Mouse (Mus musculus): ENCODE results near the gene Akap8.

Akap8 gene

GRCm38 (mm10) chr17:32348406-32348805, 27.4 kb upstream of the Akap8 start:
- no peak for DNase-seq

GRCm38 (mm10) chr17:32341102-32341501, 20.1 kb upstream of the Akap8 start:
- DNase-seq = no peak

- DNase-seq = no peak
These were observed 19.1 kb upstream of the Akap8 start for GRCm38 (mm10) chr17:32340110-32340509.

- no peak for DNase-seq
These were observed 14.8 kb upstream of the Akap8 start for GRCm38 (mm10) chr17:32335869-32336268.

- DNase-seq = no peak
These were observed 13.9 kb upstream of the Akap8 start for GRCm38 (mm10) chr17:32334921-32335320.

GRCm38 (mm10) chr17:32333675-32334303, 12.8 kb upstream of the Akap8 start:
- DNase-seq = no peak

- no peak for DNase-seq
These were observed 6.5 kb upstream of the Akap8 start for GRCm38 (mm10) chr17:32327501-32327900.

GRCm38 (mm10) chr17:32322809-32323208, 1.8 kb upstream of the Akap8 start:
- DNase-seq = no peak

GRCm38 (mm10) chr17:32321836-32322235, 798 bp upstream of the Akap8 start:
- DNase-seq = no peak

GRCm38 (mm10) chr17:32321390-32321734, 324 bp upstream of the Akap8 start:
- DNase-seq = no peak

GRCm38 (mm10) chr17:32319950-32320349, 1.1 kb downstream of the Akap8 start:
- peak in 1 of 2 experiments; percentile 17 for DNase-seq

GRCm38 (mm10) chr17:32317708-32318107, 3.3 kb downstream of the Akap8 start:
- DNase-seq = no peak

GRCm38 (mm10) chr17:32317032-32317431, 4.0 kb downstream of the Akap8 start:
- DNase-seq = no peak

GRCm38 (mm10) chr17:32315560-32315959, 5.5 kb downstream of the Akap8 start:
- DNase-seq = no peak

- DNase-seq = no peak
These were observed 7.1 kb downstream of the Akap8 start for GRCm38 (mm10) chr17:32313892-32314291.

GRCm38 (mm10) chr17:32312801-32313200, 8.2 kb downstream of the Akap8 start:
- DNase-seq = no peak

GRCm38 (mm10) chr17:32307963-32308362, 13.1 kb downstream of the Akap8 start:
- no peak for DNase-seq

GRCm38 (mm10) chr17:32298125-32298524, 22.9 kb downstream of the Akap8 start:
- no peak for DNase-seq

- no peak for DNase-seq
These were observed 25.1 kb downstream of the Akap8 start for GRCm38 (mm10) chr17:32295901-32296300.

- no peak for DNase-seq
These were observed 25.9 kb downstream of the Akap8 start for GRCm38 (mm10) chr17:32295160-32295559.

GRCm38 (mm10) chr17:32285138-32285670, 35.8 kb downstream of the Akap8 start:
- DNase-seq = no peak

- DNase-seq = peak; percentile 93 to 95
These were observed 36.5 kb downstream of the Akap8 start, which contains the start of gene Brd4 for GRCm38 (mm10) chr17:32284262-32285137. TSS of gene Brd4 (minus strand) at chr17:32284722.

GRCm38 (mm10) chr17:32283771-32284221, 37.2 kb downstream of the Akap8 start:
- DNase-seq = peak; percentile 70 to 76

GRCm38 (mm10) chr17:32283341-32283740, 37.7 kb downstream of the Akap8 start:
- peak in 1 of 2 experiments; percentile 33 for DNase-seq

Measured in lung, postnatal 4 days (tissue).